7 mouse cellular contexts compared by ENCODE assay signal in genomic region chr5:135877180-135877579, GRCm38 (mm10). TPM values are rescaled to one million over a fixed set of nuclear protein-coding genes. Genes with fewer than 3 reads are reported as not detected.
DNase-seq lines count a peak whose midpoint lies in the region; ATAC-seq lines count a peak whose summit lies in the region.

No protein-coding gene starts in this region.

- DNase-seq in 3T3-L1 (ENCODE audit: low read depth, low spot score): peak; percentile 95
- DNase-seq in CD4-positive helper T cell, adult 2 months (ENCODE audit: low read depth, low spot score): peak; percentile 56
- DNase-seq in heart, adult 8-10 months (ENCODE audit: low spot score): peak; percentile 76
- DNase-seq in kidney, adult 18-20 months: peak; percentile 76
- DNase-seq in lung, adult 18-20 months: peak; percentile 73 to 82
- DNase-seq in retina, embryonic 14.5 days (ENCODE audit: low spot score): peak; percentile 79

- peak; percentile 43; the same call in 1 of the 2 replicates for ATAC-seq in common myeloid progenitor, adult 5-6 weeks (replicated peaks; ENCODE audit: low read depth, poor library complexity, severe bottlenecking)

RNA-seq across cellular contexts. Expression of gene Hspb1, which starts 10.5 kb away (rescaled TPM):
- 0.46 and 1.4 TPM in 2 replicates for total RNA-seq in common myeloid progenitor, adult 5-6 weeks (2017)
- 100 to 1,000 TPM; 312 to 583 (median 421) TPM for total RNA-seq in heart, adult 8-10 months (2022)

RNA-seq across cellular contexts. Expression of gene Ywhag, which starts 57.2 kb away (rescaled TPM):
- total RNA-seq in common myeloid progenitor, adult 5-6 weeks (2017): 79.8 and 122 TPM in 2 replicates
- total RNA-seq in heart, adult 8-10 months (2022): 100 to 1,000 TPM; 265 to 313 (median 289) TPM

Comparison
In these comparisons a context has a peak if more than half of its experiments do, and no peak if none do; other contexts are left out.
1. Peak in every context shown above with its lines: DNase-seq and ATAC-seq.
2. RNA of gene Hspb1, which starts 10.5 kb away (total RNA-seq): 312 to 583 TPM in heart, adult 8-10 months; 0.46 to 1.4 TPM in common myeloid progenitor, adult 5-6 weeks; every median in the first group is over 100 times any median in the second.